Comparison of ENCODE assay signal across 9 mouse cellular contexts in genomic region chr3:30508296-30508929, GRCm38 (mm10). TPM values are rescaled to one million over a fixed set of nuclear protein-coding genes. Genes with fewer than 3 reads are reported as not detected.
DNase-seq lines count a peak whose midpoint lies in the region; ATAC-seq and TF ChIP-seq lines count a peak whose summit lies in the region.
"Had no signal": no experiment of that assay in that cellular context is flagged by ENCODE, and none has a peak within 500 bp of the region (broad histone marks: within the 10 kb centered on the region; RNA-seq: fewer than 3 reads in every experiment).

No protein-coding gene starts in this region.

- no peak for TF ChIP-seq CTCF in bone marrow macrophage, adult 2 months (IDR thresholded peaks at IDR 0.05; ENCODE audit: low read depth, low read length)

- H3K4me2 ChIP-seq in hindbrain, embryonic 13.5 days: peak overlapping the region; percentile 72
- peak overlapping the region; percentile 80 for H3K4me2 ChIP-seq in limb, embryonic 15.5 days
- H3K4me2 ChIP-seq in midbrain, embryonic 15.5 days: peak overlapping the region; percentile 86

- H3K4me1 ChIP-seq in bone marrow macrophage, adult 2 months (ENCODE audit: control insufficient read depth, insufficient read depth, low read length): no peaks in the 10 kb centered on the region
- H3K4me1 ChIP-seq in hindbrain, embryonic 13.5 days (replicated peaks): peaks cover 47% of the 10 kb centered on the region
- peaks cover 57% of the 10 kb centered on the region for H3K4me1 ChIP-seq in limb, embryonic 15.5 days
- H3K4me1 ChIP-seq in midbrain, embryonic 15.5 days: peaks cover 39% of the 10 kb centered on the region

- peaks cover 84% of the 10 kb centered on the region for H3K27me3 ChIP-seq in hindbrain, embryonic 13.5 days
- H3K27me3 ChIP-seq in limb, embryonic 15.5 days: peaks cover 16% of the 10 kb centered on the region
- peaks cover 59% of the 10 kb centered on the region for H3K27me3 ChIP-seq in midbrain, embryonic 15.5 days (replicated peaks)

- no peak overlapping the region for H3K27ac ChIP-seq in bone marrow macrophage, adult 2 months (ENCODE audit: insufficient read depth, low read depth, low read length)
- peak overlapping the region; percentile 81 for H3K27ac ChIP-seq in hindbrain, embryonic 13.5 days
- H3K27ac ChIP-seq in limb, embryonic 15.5 days: peak overlapping the region; percentile 97
- H3K27ac ChIP-seq in midbrain, embryonic 15.5 days: peak overlapping the region; percentile 65

- ATAC-seq in hindbrain, embryonic 13.5 days (ENCODE audit: low FRiP score): peak; percentile 83
- peak; percentile 80 for ATAC-seq in limb, embryonic 15.5 days (ENCODE audit: insufficient number of reproducible peaks, low FRiP score, low TSS enrichment, low read depth)
- ATAC-seq in midbrain, embryonic 15.5 days (replicated peaks): peak; percentile 79

- no peaks in the 10 kb centered on the region for H3K9me3 ChIP-seq in hindbrain, embryonic 13.5 days
- H3K9me3 ChIP-seq in limb, embryonic 15.5 days: no peaks in the 10 kb centered on the region
- H3K9me3 ChIP-seq in midbrain, embryonic 15.5 days: no peaks in the 10 kb centered on the region

- no peaks in the 10 kb centered on the region for H3K36me3 ChIP-seq in hindbrain, embryonic 13.5 days
- no peaks in the 10 kb centered on the region for H3K36me3 ChIP-seq in limb, embryonic 15.5 days
- no peaks in the 10 kb centered on the region for H3K36me3 ChIP-seq in midbrain, embryonic 15.5 days (replicated peaks)

- WGBS in hindbrain, embryonic 13.5 days: 0% methylated on average over 58 of the region's 73 CpGs
- WGBS in limb, embryonic 15.5 days: under 1% methylated on average over 62 of the region's 73 CpGs
- under 1% methylated on average over 72 of the region's 73 CpGs for WGBS in midbrain, embryonic 15.5 days

- peak overlapping the region; percentile 70 for H3K9ac ChIP-seq in hindbrain, embryonic 13.5 days
- H3K9ac ChIP-seq in limb, embryonic 15.5 days: peak overlapping the region; percentile 72
- H3K9ac ChIP-seq in midbrain, embryonic 15.5 days: peak overlapping the region; percentile 28

- H3K4me3 ChIP-seq in bone marrow macrophage, adult 2 months (ENCODE audit: insufficient read depth, low read length): peak overlapping the region; percentile 45
- peak overlapping the region; percentile 51 for H3K4me3 ChIP-seq in hindbrain, embryonic 13.5 days
- peak overlapping the region; percentile 67 for H3K4me3 ChIP-seq in limb, embryonic 15.5 days
- peak overlapping the region; percentile 43 for H3K4me3 ChIP-seq in midbrain, embryonic 15.5 days

- TF ChIP-seq POLR2A in bone marrow macrophage, adult 2 months (IDR thresholded peaks at IDR 0.05; ENCODE audit: borderline replicate concordance, low read depth, low read length): no peak

- peak; percentile 63 to 70 for DNase-seq in cerebellum, postnatal 10 days
- DNase-seq in cerebellum, adult 11-12 months: no peak
- DNase-seq in gastrocnemius, adult 18-20 months (ENCODE audit: low spot score): peak; percentile 61
- DNase-seq in thymus, postnatal 14 days: peak; percentile 79

RNA-seq across cellular contexts. Expression of gene Mecom, which starts 39.4 kb away (rescaled TPM):
- polyA plus RNA-seq in bone marrow macrophage, adult 2 months (2012; ENCODE audit: insufficient read depth, insufficient read length, missing spikeins): not detected in 2 replicates
- 1 to 10 TPM; 4.2 to 6.1 TPM for total RNA-seq in gastrocnemius, adult 18-20 months (2021)
- polyA plus RNA-seq in hindbrain, embryonic 13.5 days (2015; fragmentation: Nextera tagmentation; extraction: Ambion mirVana): 12.3 and 18.4 TPM in 2 replicates
- 37.7 and 38.4 TPM in 2 replicates for polyA plus RNA-seq in limb, embryonic 15.5 days (2015; fragmentation: Nextera tagmentation; extraction: Ambion mirVana)
- polyA plus RNA-seq in midbrain, embryonic 15.5 days (2015; fragmentation: Nextera tagmentation; extraction: Ambion mirVana): 4.4 and 5.2 TPM in 2 replicates
- total RNA-seq: neutrophil, adult 5-6 weeks had no signal
